Comparison of ENCODE assay signal across 8 mouse cellular contexts in genomic region chr3:95110911-95111726, GRCm38 (mm10). TPM values are rescaled to one million over a fixed set of nuclear protein-coding genes. Genes with fewer than 3 reads are reported as not detected.
DNase-seq lines count a peak whose midpoint lies in the region; ATAC-seq and TF ChIP-seq lines count a peak whose summit lies in the region.

Gene Vps72, plus strand, starts transcription at chr3:95111022.

- peak within 1 kb of the TSS; percentile 59; the same call in 1 of the 2 replicates for H3K27ac ChIP-seq in ES-Bruce4 (ENCODE audit: insufficient read depth, low read length)
- H3K27ac ChIP-seq in forebrain, embryonic 13.5 days = peak within 1 kb of the TSS; percentile 98
- H3K27ac ChIP-seq in liver, postnatal 0 days (ENCODE audit: low read depth) = peak within 1 kb of the TSS; percentile 81
- peak within 1 kb of the TSS; percentile 90 for H3K27ac ChIP-seq in neural tube, embryonic 14.5 days (ENCODE audit: low read depth, low read length)

- peak within 1 kb of the TSS; percentile 55 for H3K4me2 ChIP-seq in forebrain, embryonic 13.5 days
- peak within 1 kb of the TSS; percentile 72 for H3K4me2 ChIP-seq in liver, postnatal 0 days (ENCODE audit: low read depth, low read length)
- H3K4me2 ChIP-seq in neural tube, embryonic 14.5 days (ENCODE audit: low read depth, low read length) = peak within 1 kb of the TSS; percentile 43

- no peaks in the 10 kb centered on the region for H3K9me3 ChIP-seq in ES-Bruce4 (replicated peaks; ENCODE audit: control insufficient read depth, insufficient read depth, low read length, poor library complexity, severe bottlenecking)
- no peaks in the 10 kb centered on the region for H3K9me3 ChIP-seq in forebrain, embryonic 13.5 days (replicated peaks)
- no peaks in the 10 kb centered on the region for H3K9me3 ChIP-seq in liver, postnatal 0 days (ENCODE audit: low read length)
- H3K9me3 ChIP-seq in neural tube, embryonic 14.5 days (ENCODE audit: control insufficient read depth, low read length) = no peaks in the 10 kb centered on the region

- peak within 1 kb of the TSS; percentile 74 for H3K4me3 ChIP-seq in ES-Bruce4 (ENCODE audit: low read depth, low read length)
- peak within 1 kb of the TSS; percentile 79 for H3K4me3 ChIP-seq in forebrain, embryonic 13.5 days
- H3K4me3 ChIP-seq in liver, postnatal 0 days (ENCODE audit: low read depth, low read length) = peak within 1 kb of the TSS; percentile 64
- H3K4me3 ChIP-seq in neural tube, embryonic 14.5 days (ENCODE audit: low read depth, low read length) = peak within 1 kb of the TSS; percentile 56

- peaks cover 2% of the 10 kb centered on the region; the same call in 1 of the 2 replicates for H3K36me3 ChIP-seq in ES-Bruce4 (ENCODE audit: control insufficient read depth, insufficient read depth, low read length, poor library complexity, severe bottlenecking)
- H3K36me3 ChIP-seq in forebrain, embryonic 13.5 days (ENCODE audit: poor library complexity, severe bottlenecking) = peaks cover 17% of the 10 kb centered on the region
- H3K36me3 ChIP-seq in liver, postnatal 0 days (replicated peaks; ENCODE audit: insufficient read depth, low read length) = peaks cover 4% of the 10 kb centered on the region; the same call in 1 of the 2 replicates
- H3K36me3 ChIP-seq in neural tube, embryonic 14.5 days (ENCODE audit: control insufficient read depth, insufficient read depth, low read length) = peaks cover 9% of the 10 kb centered on the region

- H3K27me3 ChIP-seq in ES-Bruce4 (ENCODE audit: control insufficient read depth, insufficient read depth, low read length, poor library complexity, severe bottlenecking) = no peaks in the 10 kb centered on the region
- H3K27me3 ChIP-seq in forebrain, embryonic 13.5 days = no peaks in the 10 kb centered on the region
- no peaks in the 10 kb centered on the region for H3K27me3 ChIP-seq in liver, postnatal 0 days (ENCODE audit: insufficient read depth, low read length)
- no peaks in the 10 kb centered on the region for H3K27me3 ChIP-seq in neural tube, embryonic 14.5 days (ENCODE audit: control insufficient read depth, insufficient read depth, low read length)

- peak within 1 kb of the TSS; percentile 81 for H3K9ac ChIP-seq in ES-Bruce4 (ENCODE audit: low read depth, poor library complexity, severe bottlenecking)
- peak within 1 kb of the TSS; percentile 84 for H3K9ac ChIP-seq in forebrain, embryonic 13.5 days
- H3K9ac ChIP-seq in liver, postnatal 0 days (replicated peaks) = peak within 1 kb of the TSS; percentile 65
- peak within 1 kb of the TSS; percentile 56 for H3K9ac ChIP-seq in neural tube, embryonic 14.5 days (replicated peaks; ENCODE audit: low read depth, low read length)

- DNase-seq in heart, postnatal 10 days = peak; percentile 95 to 96
- DNase-seq in large intestine, adult 2 months (ENCODE audit: low read depth, low spot score) = no peak
- DNase-seq in liver, postnatal 0 days = peak; percentile 89
- peak; percentile 91 for DNase-seq in testis, postnatal 10 days (ENCODE audit: low spot score)

- 0 out of 2 replicates have a peak, but pooled peaks have one; percentile 49 for TF ChIP-seq EP300 in ES-Bruce4 (IDR thresholded peaks at IDR 0.05; ENCODE audit: insufficient read depth, low read depth, low read length)
- no peak for TF ChIP-seq EP300 in liver, postnatal 0 days (IDR thresholded peaks at IDR 0.05; ENCODE audit: low read depth)

- no peak for TF ChIP-seq POLR2A in ES-Bruce4 (IDR thresholded peaks at IDR 0.05; ENCODE audit: insufficient read depth, low read length)

- no peaks in the 10 kb centered on the region for H3K4me1 ChIP-seq in ES-Bruce4 (ENCODE audit: control insufficient read depth, insufficient read depth, low read length)
- peaks cover 9% of the 10 kb centered on the region for H3K4me1 ChIP-seq in forebrain, embryonic 13.5 days
- H3K4me1 ChIP-seq in liver, postnatal 0 days (ENCODE audit: insufficient read depth) = peaks cover 13% of the 10 kb centered on the region
- H3K4me1 ChIP-seq in neural tube, embryonic 14.5 days (ENCODE audit: control insufficient read depth, insufficient read depth, low read length) = peaks cover 11% of the 10 kb centered on the region

- peak; percentile 71; the same call in 1 of the 2 replicates for ATAC-seq in cerebellum, adult (ENCODE audit: insufficient number of reproducible peaks, low FRiP score, low TSS enrichment)
- peak; percentile 73 for ATAC-seq in forebrain, embryonic 13.5 days
- peak; percentile 71 for ATAC-seq in liver, postnatal 0 days
- peak; percentile 71 for ATAC-seq in neural tube, embryonic 14.5 days (ENCODE audit: low read depth)

- intact Hi-C loops in heart, postnatal 10 days (cut with DNase I) = no loop called here

- under 1% methylated on average over 54 of the region's 54 CpGs for WGBS in forebrain, embryonic 13.5 days
- WGBS in large intestine, adult 2 months = under 1% methylated on average over 53 of the region's 54 CpGs
- under 1% methylated on average over 53 of the region's 54 CpGs for WGBS in liver, postnatal 0 days (ENCODE audit: insufficient replicate concordance)
- WGBS in neural tube, embryonic 14.5 days = under 1% methylated on average over 54 of the region's 54 CpGs

- TF ChIP-seq CTCF in ES-Bruce4 (IDR thresholded peaks at IDR 0.05; ENCODE audit: low read depth, low read length) = no peak
- no peak for TF ChIP-seq CTCF in liver, postnatal 0 days (IDR thresholded peaks at IDR 0.05; ENCODE audit: low read depth)

RNA-seq across cellular contexts. Expression of gene Vps72, which starts in this region (rescaled TPM):
- 78.0 and 83.5 TPM in 2 replicates for polyA plus RNA-seq in ES-Bruce4 (2011; ENCODE audit: insufficient read depth, insufficient read length, low read depth, missing spikeins)
- polyA plus RNA-seq in forebrain, embryonic 13.5 days (2015; fragmentation: Nextera tagmentation; extraction: Ambion mirVana) = 266 and 271 TPM in 2 replicates
- 10 to 100 TPM; 39.0 to 53.0 TPM for total RNA-seq in heart, postnatal 10 days (2021)
- polyA plus RNA-seq in large intestine, adult 2 months (2012; rRNA removed) = 38.7 and 48.3 TPM in 2 replicates
- 27.4 and 27.9 TPM in 2 replicates for polyA plus RNA-seq in liver, postnatal 0 days (2015; fragmentation: Nextera tagmentation; extraction: Ambion mirVana)
- 157 and 160 TPM in 2 replicates for polyA plus RNA-seq in neural tube, embryonic 14.5 days (2014; fragmentation: Nextera tagmentation; extraction: Ambion mirVana)
